Mouse (Mus musculus) gastrocnemius, adult 18-20 months (tissue): Measurements from ENCODE around the gene Commd3. TPM values are rescaled to one million over a fixed set of nuclear protein-coding genes. Genes with fewer than 3 reads are reported as not detected.

Experiments used
- DNase-seq: peaks from one replicate; pipeline ENCODE4 v3.0.0; 2021; ENCODE audit warnings: low spot score
- total RNA-seq, 2 experiments: library from RNA; stranded (reverse); gene quantifications; 2 replicates each; pipeline ENCODE4 v1.2.3; 2021

Commd3 gene
- total RNA-seq, 2 experiments from 2014 or later: 89.8 to 95.3 TPM

DNA sequence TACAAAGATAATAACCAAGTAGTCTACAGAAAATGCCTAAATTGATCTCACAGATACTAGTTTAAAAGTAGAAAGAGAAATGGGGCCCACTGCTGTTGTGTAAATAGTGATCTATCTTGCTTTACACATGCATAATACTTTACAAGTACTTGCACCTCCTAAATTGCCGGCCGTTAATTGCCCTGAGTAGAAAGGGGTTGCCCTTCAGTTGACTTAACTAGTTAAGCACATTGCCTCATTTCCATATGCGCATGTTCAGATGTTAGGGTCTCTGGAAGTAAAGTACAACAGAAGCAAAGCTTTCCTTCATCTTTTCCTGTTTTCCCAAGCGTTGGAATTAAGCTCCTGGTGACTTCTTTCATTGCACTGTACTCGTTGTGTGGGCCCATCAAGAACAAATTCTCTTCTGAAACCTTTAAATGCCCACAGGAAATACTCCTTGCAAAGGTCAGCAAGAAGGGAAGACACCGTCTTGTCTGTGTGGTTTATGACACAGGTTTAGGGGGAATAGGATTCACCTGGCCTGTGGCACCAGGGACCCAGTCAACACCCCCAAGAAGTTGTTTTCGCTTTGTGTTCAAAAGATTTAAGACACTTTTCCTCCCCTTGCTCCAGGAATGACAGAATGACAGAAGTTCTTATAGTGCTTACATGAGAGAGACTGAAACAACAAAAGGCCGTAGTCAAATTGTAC is 14.8 kb downstream of the Commd3 start:
- DNase-seq: no peak

GRCm38 (mm10) chr2:18687671-18688170 is 15.5 kb downstream of the Commd3 start:
- no peak for DNase-seq

DNA sequence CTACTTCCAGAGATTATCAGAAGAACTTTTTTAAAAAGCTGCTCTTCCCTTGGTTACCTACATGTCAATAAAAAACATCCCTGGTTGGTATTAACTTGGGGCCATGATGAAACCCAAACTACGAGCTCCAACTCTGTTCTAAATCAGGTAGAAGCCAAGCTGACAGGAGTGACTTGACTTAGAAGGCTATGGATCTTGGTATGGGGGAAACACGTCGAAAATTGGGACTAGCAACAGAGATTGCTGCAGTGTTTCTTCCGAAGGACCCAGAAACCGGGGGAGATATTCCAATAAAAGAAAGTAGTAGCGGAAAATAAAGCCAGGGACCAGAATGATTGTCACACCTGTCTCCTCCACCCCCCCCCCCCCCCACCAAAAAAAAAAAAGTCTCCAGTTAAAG is 16.1 kb downstream of the Commd3 start:
- no peak for DNase-seq

GRCm38 (mm10) chr2:18688708-18689063 is 16.5 kb downstream of the Commd3 start:
- peak; percentile 43 for DNase-seq

DNA sequence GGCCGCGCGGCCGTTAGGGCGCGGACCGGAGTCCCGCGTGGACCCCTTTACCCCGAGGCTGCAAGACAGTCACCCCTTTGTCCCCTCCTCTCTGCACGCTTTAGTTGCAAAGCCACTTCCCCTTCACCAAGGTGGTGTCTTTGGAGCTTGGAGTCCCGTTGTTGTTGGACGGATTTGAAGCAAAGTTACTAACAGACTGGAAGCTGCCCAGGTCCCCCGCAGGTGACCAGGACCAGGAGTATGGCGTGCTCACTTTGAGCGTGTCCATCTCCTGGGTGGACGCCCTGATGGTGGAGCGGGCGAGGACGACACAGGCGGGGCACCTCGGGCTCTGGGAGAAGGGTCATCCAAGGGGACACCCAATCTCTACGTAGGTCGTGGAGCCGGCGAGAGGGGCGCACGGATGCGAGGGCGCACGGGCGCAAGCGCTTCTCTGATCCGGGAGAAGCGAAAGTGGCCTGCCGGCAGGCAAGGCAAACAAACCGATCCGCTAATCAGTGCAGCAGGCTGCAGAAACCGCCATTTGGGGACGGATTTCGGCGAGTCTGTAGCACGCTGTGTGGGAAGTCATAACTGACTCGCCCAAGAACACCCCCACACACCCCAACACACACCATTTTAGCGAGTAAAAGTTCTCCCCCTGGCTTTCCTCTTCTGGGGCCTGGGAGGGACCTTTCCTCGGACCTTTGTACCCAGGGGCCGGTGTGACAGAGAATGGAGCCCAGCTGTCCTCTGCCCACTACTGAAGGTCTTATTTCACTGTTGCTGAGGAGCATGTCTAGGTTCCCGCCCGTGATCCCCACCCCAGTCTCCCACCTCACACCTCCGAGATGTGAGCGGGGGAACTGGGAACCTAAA is 17.1 kb downstream of the Commd3 start:
- DNase-seq: no peak

- DNase-seq: no peak
Measured at GRCm38 (mm10) chr2:18690055-18690691, 18.0 kb downstream of the Commd3 start.

DNA sequence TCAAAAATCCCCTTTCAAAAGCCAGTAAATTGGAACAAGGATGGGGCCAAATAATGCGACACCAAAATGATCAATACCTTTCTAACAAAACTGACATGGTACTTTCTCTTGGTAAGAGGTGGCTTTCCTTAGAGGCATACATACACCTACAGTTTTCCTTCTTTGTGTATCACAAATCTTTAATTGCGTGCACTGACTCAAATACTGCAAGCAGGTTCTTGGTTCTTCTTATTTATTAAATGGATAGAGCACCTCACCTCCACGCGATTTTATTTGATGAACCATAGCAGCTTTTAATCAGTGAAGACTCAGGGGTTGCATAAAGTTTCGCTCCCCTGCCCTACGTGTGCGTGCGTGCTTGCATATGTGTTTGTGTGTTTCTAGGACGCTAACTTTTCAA is 18.6 kb downstream of the Commd3 start:
- DNase-seq: no peak

GRCm38 (mm10) chr2:18692031-18692430 is 19.8 kb downstream of the Commd3 start:
- no peak for DNase-seq

- DNase-seq: no peak
Measured at GRCm38 (mm10) chr2:18692548-18692947, 20.4 kb downstream of the Commd3 start.

GRCm38 (mm10) chr2:18693491-18693870 is 21.3 kb downstream of the Commd3 start:
- no peak for DNase-seq

DNA sequence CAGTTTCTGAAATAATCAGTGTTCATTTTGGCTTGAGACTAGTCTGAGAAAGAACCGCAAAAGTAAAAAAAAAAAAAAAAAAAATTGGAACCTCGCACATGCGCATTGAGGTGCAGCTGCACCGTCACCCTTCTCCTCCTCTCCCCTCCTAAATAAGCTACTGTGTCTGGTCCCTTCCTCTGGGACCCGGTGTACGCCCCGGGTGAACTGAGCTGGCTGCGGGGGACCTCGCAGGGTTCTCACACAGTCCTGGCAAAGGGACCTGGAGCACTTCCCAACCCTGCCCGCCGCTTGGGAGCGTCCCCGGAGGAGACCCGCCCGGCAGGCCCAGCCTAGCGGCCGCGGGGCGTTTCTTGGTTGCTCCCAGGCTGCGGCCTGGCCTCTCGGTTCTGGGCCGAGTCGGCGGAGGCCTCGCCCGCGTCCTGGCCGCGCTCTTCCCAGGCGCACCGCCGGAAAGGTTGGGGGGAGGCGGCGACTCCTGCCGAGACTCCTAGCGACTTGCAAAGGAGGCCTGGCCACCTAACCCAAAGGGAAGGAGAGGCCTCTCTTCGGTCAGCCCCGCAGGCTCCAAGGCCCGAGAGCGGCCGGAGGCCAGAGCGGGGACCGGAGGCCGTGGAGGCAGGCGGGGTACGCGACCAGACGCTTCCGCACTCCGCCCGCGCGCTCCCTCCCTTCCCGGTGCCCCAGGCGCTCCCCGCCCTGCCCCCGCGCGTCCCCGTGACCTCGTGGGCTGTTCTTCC is 21.9 kb downstream of the Commd3 start, which contains the start of gene Spag6:
Gene Spag6 (plus strand): TSS at position 162 of the 740 bp plus-strand sequence.
- peak; percentile 71 for DNase-seq

- no peak for DNase-seq
Measured at GRCm38 (mm10) chr2:18694611-18694950, 22.4 kb downstream of the Commd3 start.

GRCm38 (mm10) chr2:18695163-18695562 is 23.0 kb downstream of the Commd3 start:
- DNase-seq: no peak

GRCm38 (mm10) chr2:18695629-18696150 is 23.5 kb downstream of the Commd3 start:
- DNase-seq: no peak

DNA sequence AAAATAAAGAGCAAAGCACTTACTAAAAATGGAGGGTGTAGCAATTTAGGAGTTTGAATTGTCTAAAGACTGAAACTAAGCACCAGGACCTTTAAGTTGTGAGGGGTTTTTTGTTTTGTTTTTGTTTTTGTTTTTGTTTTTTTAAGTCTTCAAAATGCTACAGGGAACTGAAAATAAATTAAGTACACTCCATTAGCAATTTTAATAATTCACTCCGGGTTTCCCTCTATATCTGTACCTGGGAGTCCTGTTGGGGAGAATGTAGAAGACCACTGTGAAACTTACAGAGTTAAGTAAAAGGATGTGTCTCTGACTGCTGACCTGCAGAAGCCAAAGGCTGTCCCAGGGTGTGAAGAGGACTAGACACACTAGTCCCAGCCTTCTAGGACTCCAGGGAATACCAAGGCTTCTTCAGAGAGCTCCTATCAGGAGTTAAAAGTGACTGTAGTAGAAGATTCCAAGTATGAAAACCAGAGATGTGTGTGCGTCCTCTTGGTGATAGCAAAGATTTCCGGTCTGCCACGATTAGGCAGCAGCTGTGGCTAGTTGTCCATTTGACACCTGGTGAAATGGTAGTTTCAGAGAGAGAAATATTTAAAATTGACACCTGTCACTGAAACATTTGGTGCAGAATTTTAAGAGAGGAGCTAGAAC is 25.5 kb downstream of the Commd3 start:
- DNase-seq: no peak

DNA sequence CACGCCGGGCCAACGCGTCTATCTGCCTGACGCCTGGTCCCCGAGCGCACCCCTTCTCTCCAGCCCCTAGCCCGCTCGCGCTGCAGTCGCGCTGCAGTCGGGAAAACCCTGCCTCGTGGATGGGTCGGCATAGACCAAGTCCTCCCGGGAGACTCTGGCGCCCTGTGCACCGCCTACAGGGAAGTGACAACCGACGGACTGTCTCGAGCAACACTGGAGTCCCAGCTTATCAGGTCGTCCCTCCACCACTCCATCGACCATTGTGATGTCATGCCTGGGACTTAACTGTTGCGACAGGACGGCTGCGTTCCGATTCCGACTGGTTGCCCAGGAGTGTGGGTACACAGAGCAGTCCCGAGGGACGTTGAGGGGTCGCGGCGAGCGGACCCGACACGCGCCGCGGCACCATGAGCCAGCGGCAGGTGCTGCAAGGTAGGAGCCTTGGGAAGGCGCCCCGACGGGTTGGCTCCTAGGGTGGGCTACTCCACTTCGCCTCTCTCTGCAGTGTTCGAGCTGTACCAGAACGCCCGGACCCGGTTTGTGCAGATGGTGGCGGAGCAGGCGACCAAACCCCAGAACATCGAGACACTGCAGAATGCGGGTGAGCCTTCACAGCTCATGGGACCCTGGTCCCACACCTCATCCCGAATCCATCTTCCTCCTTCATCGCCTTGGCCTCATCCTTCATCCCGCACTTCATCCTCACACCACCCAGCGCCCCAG is 26.6 kb downstream of the Commd3 start:
- no peak for DNase-seq

DNA sequence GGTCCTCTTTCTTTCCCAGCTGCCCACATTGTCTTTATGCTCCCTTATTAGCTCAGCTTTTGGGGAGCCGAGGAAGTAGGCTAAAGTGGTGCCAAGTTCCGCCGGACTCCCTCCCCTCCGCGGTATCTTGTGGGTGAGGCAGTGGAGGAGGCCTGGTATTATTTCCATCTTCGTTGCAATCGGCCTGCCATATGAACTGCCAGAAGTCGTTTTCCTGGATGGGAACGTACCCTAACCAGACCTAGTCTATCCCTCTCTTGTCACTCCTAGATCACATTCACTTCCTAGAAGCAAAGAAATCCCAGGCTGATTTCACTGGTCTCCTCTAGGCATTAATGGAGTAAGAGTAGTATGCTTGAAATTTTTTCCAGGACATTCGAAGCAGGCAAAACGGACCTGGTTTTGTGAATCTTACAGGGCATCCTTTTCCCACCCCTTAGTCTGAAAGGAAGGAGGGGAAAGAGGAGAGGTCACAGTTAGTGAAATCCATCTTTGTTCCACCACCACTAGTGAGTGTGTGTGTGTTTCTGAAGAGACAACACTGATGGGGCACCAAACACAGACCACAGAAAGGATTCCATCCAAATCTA is 27.3 kb downstream of the Commd3 start:
- DNase-seq: no peak

DNA sequence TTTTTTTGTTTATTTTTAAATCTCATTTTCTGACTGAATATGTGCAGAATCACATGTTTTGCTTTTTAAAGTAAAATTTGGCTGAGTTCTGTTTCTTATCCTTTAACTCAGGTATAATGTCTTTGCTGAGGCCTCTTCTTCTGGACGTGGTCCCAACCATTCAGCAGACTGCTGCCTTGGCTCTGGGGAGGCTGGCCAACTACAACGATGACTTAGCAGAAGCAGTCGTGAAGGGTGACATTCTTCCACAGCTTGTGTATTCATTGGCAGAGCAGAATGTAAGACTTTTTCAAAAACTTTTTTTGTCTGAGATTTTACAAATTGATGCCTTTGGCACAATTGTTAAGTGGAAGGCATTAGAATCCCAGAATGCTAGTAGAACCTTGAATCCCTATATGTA is 38.2 kb downstream of the Commd3 start:
- DNase-seq: no peak

- no peak for DNase-seq
Measured at GRCm38 (mm10) chr2:18713071-18713470, 40.9 kb downstream of the Commd3 start.

GRCm38 (mm10) chr2:18714337-18714736 is 42.2 kb downstream of the Commd3 start:
- no peak for DNase-seq
